Mouse (Mus musculus) kidney, adult 2 months (tissue): ENCODE results near the gene Syngr3.

Experiments used
- CTCF ChIP-seq: fragments of 200-500 bp; conservative IDR thresholded peaks from 2 replicates; pipeline ENCODE4 v1.5.1; 2011; ENCODE audit warnings: low read depth, mild to moderate bottlenecking, control low read depth, low read length, moderate library complexity, mixed read lengths; ENCODE audit not compliant: insufficient read depth, insufficient read length
- POLR2A ChIP-seq: fragments of 200-500 bp; IDR thresholded peaks from one replicate; pipeline ENCODE4 v1.6.1; 2011; ENCODE audit warnings: low read depth, low read length, control low read depth

DNA sequence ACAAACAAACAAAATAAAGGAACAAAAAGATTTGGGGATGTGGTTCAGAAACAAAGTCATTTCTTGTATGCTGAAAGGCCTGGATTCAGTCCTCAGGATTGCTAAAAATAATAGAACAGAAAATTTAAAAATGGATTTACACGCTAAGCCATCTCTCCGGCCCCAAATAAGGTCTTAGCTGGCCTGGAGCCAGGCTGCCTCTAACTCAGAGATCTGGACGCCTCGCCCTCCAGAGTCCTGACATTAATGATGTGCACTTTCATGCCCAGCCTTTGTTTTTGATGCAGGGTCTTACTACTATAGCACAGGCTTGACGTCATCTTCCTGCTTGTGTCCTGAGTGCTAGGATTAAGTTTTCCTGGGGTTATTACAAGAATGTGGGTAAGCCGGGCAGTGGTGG lies 39.3 kb upstream of the Syngr3 start:
- TF ChIP-seq CTCF (no peak), POLR2A (no peak)
